Mouse (Mus musculus): ENCODE measurements at regions not wholly inside any gene's neighbourhood (a gene's known extent, or its start where the extent isn't known, plus 50 kb on each side); places are given as distances from the start of the nearest gene placed in this dataset.

- no peak for DNase-seq (ENCODE audit: low spot score in 2 of 2)
These were observed 232.5 kb downstream of the Foxa2 start for GRCm38 (mm10) chr2:147814231-147814630.

- DNase-seq (ENCODE audit: low spot score in 2 of 2): no peak
These were observed 233.3 kb downstream of the Foxa2 start for GRCm38 (mm10) chr2:147813516-147813915.

GRCm38 (mm10) chr2:147808036-147808675 lies 238.6 kb downstream of the Foxa2 start:
- DNase-seq (ENCODE audit: low spot score in 2 of 2): peak in 1 of 2 experiments; percentile 20

DNA sequence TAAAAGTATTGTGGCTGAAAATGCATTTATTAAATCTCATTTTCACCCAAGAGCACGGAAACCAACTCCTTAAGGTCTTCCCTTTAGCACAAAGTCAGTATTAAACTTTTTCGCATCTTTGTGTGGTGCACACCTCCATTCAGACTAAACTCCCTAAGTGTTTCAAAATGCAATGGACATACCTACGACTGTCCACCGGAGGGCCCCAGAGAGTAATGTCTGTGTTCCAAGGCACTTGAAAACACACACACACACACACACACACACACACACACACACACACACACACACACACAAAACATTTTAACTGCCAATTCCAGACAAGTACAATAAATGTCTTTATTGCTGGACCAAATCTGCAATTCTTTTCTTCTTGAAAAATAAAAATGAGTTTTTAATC lies 243.7 kb downstream of the Foxa2 start:
- peak in 1 of 2 experiments; percentile 38 for DNase-seq (ENCODE audit: low spot score in 2 of 2)

DNA sequence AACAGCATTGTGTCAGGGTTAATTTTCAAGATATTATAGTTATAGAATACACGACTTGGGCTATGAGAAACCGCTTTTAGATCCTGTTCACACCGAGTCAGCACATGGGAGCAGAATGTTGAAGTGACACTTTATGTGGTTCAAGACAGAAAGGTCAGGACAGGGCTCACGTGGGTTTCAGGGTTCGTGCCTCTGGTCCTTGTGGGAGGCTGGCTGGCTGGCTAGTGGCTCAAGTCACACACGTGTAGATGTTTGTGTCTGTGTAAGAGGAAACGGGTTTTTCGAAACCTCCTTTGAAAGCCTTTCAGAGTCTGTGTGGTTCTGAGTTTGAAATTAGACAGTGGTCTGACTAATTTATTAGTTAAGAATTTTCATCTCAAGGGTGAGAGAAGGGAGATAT lies 255.3 kb downstream of the Foxa2 start:
- no peak for DNase-seq (ENCODE audit: low spot score in 2 of 2)

- DNase-seq (ENCODE audit: low spot score in 2 of 2): no peak
These were observed 256.9 kb downstream of the Foxa2 start for GRCm38 (mm10) chr2:147789877-147790276.

DNA sequence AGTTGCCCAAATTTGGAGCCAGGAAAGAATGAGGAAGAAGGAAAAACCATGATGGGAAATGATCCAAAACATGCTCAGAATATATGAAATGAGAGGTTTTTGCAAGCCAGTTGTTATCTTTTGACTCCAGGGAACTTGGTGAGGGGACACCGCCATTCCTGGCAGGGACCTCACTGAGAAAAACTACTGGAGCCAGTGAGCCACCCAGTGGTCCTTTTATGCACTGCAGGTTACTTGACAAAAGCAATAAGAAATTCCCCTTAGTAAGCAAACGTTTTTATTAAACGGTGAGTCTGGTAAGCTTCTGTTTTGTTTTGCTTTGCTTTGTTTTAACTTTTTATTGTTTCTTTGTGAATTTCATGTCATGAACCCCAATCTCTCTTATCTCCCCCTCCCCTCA lies 257.5 kb downstream of the Foxa2 start:
- DNase-seq (ENCODE audit: low spot score in 2 of 2): peak; percentile 13 to 56

DNA sequence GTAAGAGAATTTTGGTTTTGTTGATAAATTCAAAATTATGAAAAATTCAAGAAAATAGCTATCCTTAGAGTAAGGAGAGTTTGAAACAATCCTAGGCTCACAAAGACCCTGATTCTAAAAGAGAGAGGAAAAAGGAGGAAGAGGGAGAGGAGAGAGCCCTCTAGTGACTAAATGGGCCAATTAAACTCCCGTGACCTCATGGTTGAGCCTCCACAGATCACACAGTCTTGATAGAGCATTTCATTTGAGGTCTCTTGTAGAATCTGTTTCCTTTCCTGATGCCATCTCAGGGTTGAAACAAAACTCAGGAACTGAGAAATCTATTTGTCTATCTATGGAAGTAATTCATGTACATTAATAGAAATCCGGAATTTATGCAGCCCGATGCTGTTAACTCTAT lies 258.8 kb downstream of the Foxa2 start:
- no peak for DNase-seq (ENCODE audit: low spot score in 2 of 2)

DNA sequence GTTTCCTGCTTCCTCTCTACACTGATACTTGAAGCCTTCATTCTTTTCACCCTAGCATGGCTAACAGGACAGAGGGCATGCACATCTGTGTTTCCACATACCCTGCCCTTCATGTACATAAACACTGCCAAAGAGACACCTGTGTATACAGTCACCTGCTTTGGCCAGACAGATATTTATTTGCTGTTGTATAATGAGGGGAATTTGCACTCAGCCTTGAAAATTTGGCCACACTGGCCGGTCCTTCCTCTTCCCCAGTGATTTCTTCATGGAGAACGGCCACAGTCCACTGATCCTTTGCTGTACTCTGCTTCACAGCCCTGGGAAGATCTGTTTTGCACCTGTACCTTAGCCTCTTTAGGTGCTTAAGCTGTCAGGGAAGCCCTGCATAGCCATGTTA lies 264.3 kb downstream of the Foxa2 start:
- no peak for DNase-seq (ENCODE audit: low spot score in 2 of 2)

DNA sequence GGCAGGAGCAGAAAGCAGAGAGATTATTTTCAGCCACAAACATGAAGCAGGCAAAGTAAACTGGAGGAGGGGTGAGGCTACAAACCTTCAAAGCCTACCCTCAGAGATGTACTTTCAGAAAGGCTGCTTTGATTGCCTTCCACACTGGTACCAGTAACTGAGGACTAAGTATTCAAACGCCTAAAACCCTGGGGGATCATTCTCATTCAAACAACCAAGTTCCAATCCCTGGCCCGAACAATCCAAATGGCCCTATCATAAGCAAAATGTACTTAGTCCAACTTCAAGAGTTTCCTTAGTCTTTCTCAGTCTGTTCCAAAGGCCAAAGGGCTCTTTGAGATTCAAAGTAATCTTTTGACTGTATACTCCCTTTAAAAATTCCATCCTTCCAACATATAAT lies 270.5 kb downstream of the Foxa2 start:
- no peak for DNase-seq (ENCODE audit: low spot score in 2 of 2)

DNA sequence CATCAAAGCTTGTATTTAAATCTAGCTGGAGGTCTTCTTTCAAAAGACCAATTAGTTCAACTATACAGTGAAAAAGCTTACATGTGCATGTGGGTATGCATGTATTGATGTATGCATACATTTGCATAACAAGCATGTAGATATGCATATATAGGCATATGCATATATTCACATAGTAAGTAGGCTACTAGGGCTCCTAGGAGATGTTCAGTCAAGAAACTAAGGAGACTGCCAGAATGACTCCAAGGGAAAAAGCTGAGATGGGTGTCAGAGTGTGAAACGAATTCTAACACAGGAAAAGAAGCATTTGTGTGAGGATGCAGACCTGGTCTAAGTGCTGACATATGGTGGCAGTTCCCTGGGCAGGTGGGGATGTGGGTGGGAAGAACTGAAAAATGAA lies 274.2 kb downstream of the Foxa2 start:
- no peak for DNase-seq (ENCODE audit: low spot score in 2 of 2)

GRCm38 (mm10) chr2:147753089-147753488 lies 293.7 kb downstream of the Foxa2 start:
- DNase-seq (ENCODE audit: low spot score in 2 of 2): no peak

DNA sequence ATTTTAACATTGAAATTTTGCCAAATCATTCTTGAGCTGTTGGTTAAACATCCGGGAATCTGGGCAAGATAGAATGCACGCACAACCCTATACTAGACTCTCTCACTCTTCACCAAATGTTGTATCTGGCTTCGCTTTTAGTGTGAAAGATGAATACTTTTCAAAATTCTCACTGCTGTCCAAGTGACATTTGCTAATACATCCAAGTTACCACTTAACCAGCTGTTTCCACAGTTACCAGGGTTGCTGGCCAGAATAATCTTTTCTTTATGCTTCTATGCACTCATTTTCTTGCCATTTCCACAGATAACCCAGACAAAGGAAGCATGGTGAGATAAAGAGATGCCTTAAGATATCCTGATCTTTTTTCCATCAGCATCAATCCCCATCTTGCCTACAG lies 294.9 kb downstream of the Foxa2 start:
- no peak for DNase-seq (ENCODE audit: low spot score in 2 of 2)

- DNase-seq (ENCODE audit: low spot score in 2 of 2): no peak
These were observed 298.8 kb downstream of the Foxa2 start for GRCm38 (mm10) chr2:147748006-147748405.

- DNase-seq (ENCODE audit: low spot score in 2 of 2): no peak
These were observed 302.9 kb downstream of the Foxa2 start for GRCm38 (mm10) chr2:147743908-147744307.

DNA sequence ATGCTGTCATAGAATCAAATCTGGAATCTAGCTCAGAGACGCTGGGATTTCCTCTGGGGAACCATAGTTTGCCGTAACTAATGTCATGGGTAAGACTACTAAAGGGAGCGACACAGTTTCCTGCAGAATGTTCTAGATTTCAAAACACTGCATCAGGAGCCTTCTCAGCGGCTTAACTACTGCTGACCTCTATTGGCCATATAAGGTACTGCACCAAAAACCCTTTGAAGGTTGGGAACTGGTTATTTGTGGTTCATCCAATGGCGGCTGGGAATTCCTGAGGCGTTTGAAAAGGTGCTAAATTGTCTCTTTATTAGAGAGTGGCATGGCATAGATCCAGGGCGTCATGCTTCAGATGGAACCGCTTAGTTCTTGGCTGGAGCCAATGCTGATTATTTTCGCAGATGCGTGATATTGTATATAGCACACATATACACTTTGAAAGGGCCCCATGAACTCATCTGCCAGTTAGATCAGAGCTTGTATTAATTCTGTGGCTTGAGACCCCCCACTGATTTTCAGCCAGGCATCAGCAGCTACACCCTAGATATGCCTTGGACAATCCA lies 308.4 kb downstream of the Foxa2 start:
- peak in 1 of 2 experiments; percentile 11 for DNase-seq (ENCODE audit: low spot score in 2 of 2)

DNA sequence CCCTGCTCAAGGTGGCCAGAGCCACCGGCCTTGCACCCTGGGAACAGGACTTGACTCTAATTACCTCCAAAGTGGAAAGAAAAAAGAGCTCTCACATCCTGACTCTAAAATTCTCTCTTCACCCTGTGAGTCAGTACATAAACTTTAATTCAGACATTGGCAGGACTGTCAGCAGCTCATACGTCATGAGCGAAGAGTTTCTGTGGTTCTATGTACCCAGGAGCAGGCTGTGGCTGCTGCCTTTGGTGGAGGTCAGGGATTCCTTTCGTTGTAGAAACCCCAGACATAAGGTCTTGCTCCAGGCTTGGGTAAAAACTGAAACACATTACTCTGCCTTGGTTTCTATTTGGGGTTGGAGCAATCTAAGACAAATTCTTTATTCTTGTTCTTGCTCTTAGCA lies 319.4 kb downstream of the Foxa2 start:
- DNase-seq (ENCODE audit: low spot score in 2 of 2): no peak

- no peak for DNase-seq (ENCODE audit: low spot score in 2 of 2)
These were observed 327.8 kb downstream of the Foxa2 start for GRCm38 (mm10) chr2:147718936-147719335.

DNA sequence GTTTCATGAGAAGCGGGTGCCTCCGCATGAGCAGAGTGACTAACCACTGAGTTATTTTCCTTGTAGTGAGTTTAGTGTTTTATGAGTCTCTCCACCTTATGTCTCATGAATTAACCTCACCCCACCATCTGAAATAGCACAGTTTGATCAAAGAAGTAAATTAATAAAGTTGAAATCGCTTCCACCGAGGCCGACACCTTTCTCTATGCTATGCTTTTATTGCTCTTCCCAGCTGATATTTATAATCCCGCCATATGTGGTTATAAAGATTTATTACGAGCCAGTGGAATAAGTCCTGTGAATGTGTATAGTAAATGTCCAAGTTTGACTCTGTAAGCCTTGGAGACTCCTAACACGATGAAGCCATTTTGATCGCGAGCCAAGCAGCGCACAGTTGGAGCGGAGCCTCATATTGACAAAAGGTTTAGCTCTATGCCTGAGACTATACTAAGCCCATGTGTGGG lies 329.3 kb downstream of the Foxa2 start:
- no peak for DNase-seq (ENCODE audit: low spot score in 2 of 2)

DNA sequence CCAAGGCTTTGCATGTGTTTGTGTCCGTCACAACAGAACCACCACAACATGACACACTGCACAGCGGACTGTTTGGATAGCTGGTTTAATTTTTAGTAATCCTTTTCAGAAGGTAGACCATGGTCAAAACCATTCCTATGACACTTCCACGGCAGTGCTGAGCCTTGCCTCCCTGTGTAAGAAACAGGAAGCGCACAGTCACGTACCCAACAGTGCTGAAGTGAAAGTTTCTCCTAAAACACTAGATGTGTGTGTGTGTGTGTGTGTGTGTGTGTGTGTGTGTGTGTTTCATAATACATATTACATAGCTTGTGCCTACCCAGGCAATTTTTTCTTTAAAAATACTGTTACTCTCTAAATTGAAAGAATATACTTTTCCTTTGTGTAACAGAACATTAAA lies 331.0 kb downstream of the Foxa2 start:
- DNase-seq (ENCODE audit: low spot score in 2 of 2): no peak

GRCm38 (mm10) chr2:147710593-147711265 lies 336.0 kb downstream of the Foxa2 start:
- DNase-seq (ENCODE audit: low spot score in 2 of 2): peak in 1 of 2 experiments; percentile 6

DNA sequence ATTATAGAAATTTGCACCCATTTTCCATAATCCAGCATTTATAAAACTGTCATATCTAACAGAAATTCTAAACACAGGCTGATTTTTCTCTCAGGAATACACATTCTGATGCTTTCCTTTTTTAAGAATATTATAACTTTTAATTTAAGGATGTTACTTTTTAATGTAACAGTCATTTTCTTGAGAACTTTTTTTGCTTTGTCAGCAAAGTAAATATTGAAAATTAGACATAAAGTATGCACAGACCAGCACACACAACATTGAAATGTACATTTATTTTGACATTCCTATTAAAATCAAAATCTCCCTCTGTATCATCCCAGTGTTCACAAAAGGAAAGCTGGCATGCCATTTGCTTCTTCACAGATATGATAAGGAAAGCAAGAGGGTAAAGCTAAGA lies 337.0 kb downstream of the Foxa2 start:
- no peak for DNase-seq (ENCODE audit: low spot score in 2 of 2)

GRCm38 (mm10) chr2:147707156-147707555 lies 339.6 kb downstream of the Foxa2 start:
- DNase-seq (ENCODE audit: low spot score in 2 of 2): no peak

All from frontal cortex, postnatal 10 days (tissue).